Mouse (Mus musculus) erythroblast, embryonic 14.5 days (primary cell): ENCODE measurements around the gene Isl2. TPM values are rescaled to one million over a fixed set of nuclear protein-coding genes. Genes with fewer than 3 reads are reported as not detected.
A peak's percentile ranks its signal among the peaks of the same experiment; 100 is the strongest.

Experiments used
- H3K27me3 ChIP-seq: 2 replicates; pipeline ENCODE4 v1.6.1; 2012; ENCODE audit warnings: inconsistent platforms; ENCODE audit not compliant: control insufficient read depth
- H3K36me3 ChIP-seq: 2 replicates; pipeline ENCODE4 v1.6.1; 2012; ENCODE audit warnings: mild to moderate bottlenecking, inconsistent platforms; ENCODE audit not compliant: control insufficient read depth
- H3K4me1 ChIP-seq: 2 replicates; pipeline ENCODE4 v1.6.1; 2012; ENCODE audit warnings: inconsistent platforms; ENCODE audit not compliant: control insufficient read depth
- H3K4me3 ChIP-seq: replicated peaks from 2 replicates; pipeline ENCODE3; 2012; ENCODE audit warnings: moderate library complexity, mild to moderate bottlenecking, inconsistent platforms
- H3K9me3 ChIP-seq: 2 replicates; pipeline ENCODE4 v1.6.1; 2012; ENCODE audit warnings: low read length, inconsistent platforms, mixed read lengths; ENCODE audit not compliant: control insufficient read depth
- GATA1 ChIP-seq: IDR thresholded peaks from 2 replicates; pipeline ENCODE4 v1.6.1; 2012; ENCODE audit warnings: low read length, inconsistent platforms, mixed read lengths
- TAL1 ChIP-seq: IDR thresholded peaks from 3 replicates; pipeline ENCODE4 v1.6.1; 2012; ENCODE audit warnings: low read length, inconsistent platforms, mixed read lengths
- polyA plus RNA-seq: library from polyadenylated mRNA; stranded (reverse); fragments of >175 nt; gene quantifications from 2 replicates; pipeline ENCODE4 v1.2.3, GENCODE M21; 2012

Isl2 gene
- polyA plus RNA-seq: not detected in 2 replicates

- TF ChIP-seq GATA1 (no peak), TAL1 (no peak)
- H3K36me3 ChIP-seq: no peaks in the 10 kb centered on the region
- H3K4me3 ChIP-seq: no peak within 1 kb of the TSS
- peaks cover 7% of the 10 kb centered on the region for H3K4me1 ChIP-seq
- H3K27me3 ChIP-seq: peaks cover 76% of the 10 kb centered on the region
- H3K9me3 ChIP-seq: peaks cover 15% of the 10 kb centered on the region; the same call in 1 of the 2 replicates
Observed at GRCm38 (mm10) chr9:55538377-55538776, at the start of gene Isl2. TSS of gene Isl2 (plus strand) at chr9:55538672.

- Histone ChIP-seq H3K36me3 (peaks cover 22% of the 10 kb centered on the region), H3K27me3 (no peaks in the 10 kb centered on the region), H3K4me1 (peaks cover 36% of the 10 kb centered on the region), H3K4me3 (no peak overlapping the region), H3K9me3 (no peaks in the 10 kb centered on the region)
- TF ChIP-seq GATA1: no peak
- no peak for TF ChIP-seq TAL1
Observed at GRCm38 (mm10) chr9:55507922-55508321, 30.6 kb upstream of the Isl2 start.

- Histone ChIP-seq H3K27me3 (peaks cover 2% of the 10 kb centered on the region), H3K9me3 (no peaks in the 10 kb centered on the region), H3K36me3 (peaks cover 20% of the 10 kb centered on the region), H3K4me1 (peaks cover 36% of the 10 kb centered on the region), H3K4me3 (no peak overlapping the region)
- TF ChIP-seq GATA1: no peak
- TF ChIP-seq TAL1: no peak
Observed at GRCm38 (mm10) chr9:55508701-55509100, 29.8 kb upstream of the Isl2 start.

GRCm38 (mm10) chr9:55509731-55510130, 28.7 kb upstream of the Isl2 start:
- H3K27me3 ChIP-seq: peaks cover 7% of the 10 kb centered on the region
- no peak for TF ChIP-seq GATA1
- TF ChIP-seq TAL1: no peak
- H3K9me3 ChIP-seq: no peaks in the 10 kb centered on the region
- H3K4me1 ChIP-seq: peaks cover 36% of the 10 kb centered on the region
- H3K36me3 ChIP-seq: peaks cover 18% of the 10 kb centered on the region
- H3K4me3 ChIP-seq: no peak overlapping the region

- Histone ChIP-seq H3K4me1 (peaks cover 36% of the 10 kb centered on the region), H3K9me3 (no peaks in the 10 kb centered on the region), H3K4me3 (peak overlapping the region; percentile 93), H3K27me3 (peaks cover 14% of the 10 kb centered on the region), H3K36me3 (peaks cover 12% of the 10 kb centered on the region)
- no peak for TF ChIP-seq GATA1
- no peak for TF ChIP-seq TAL1
Observed at GRCm38 (mm10) chr9:55510651-55511235, 27.7 kb upstream of the Isl2 start.

GRCm38 (mm10) chr9:55511521-55511993, 26.9 kb upstream of the Isl2 start:
- Histone ChIP-seq H3K9me3 (no peaks in the 10 kb centered on the region), H3K36me3 (peaks cover 11% of the 10 kb centered on the region), H3K27me3 (peaks cover 14% of the 10 kb centered on the region), H3K4me1 (peaks cover 36% of the 10 kb centered on the region), H3K4me3 (peak overlapping the region; percentile 93)
- TF ChIP-seq GATA1 (no peak), TAL1 (no peak)

- Histone ChIP-seq H3K4me3 (peak within 1 kb of the TSS; percentile 93), H3K36me3 (peaks cover 11% of the 10 kb centered on the region), H3K4me1 (peaks cover 36% of the 10 kb centered on the region), H3K27me3 (peaks cover 17% of the 10 kb centered on the region), H3K9me3 (no peaks in the 10 kb centered on the region)
- TF ChIP-seq TAL1: no peak
- no peak for TF ChIP-seq GATA1
Observed at GRCm38 (mm10) chr9:55512027-55512543, 26.4 kb upstream of the Isl2 start, which contains the start of gene Etfa. TSS of gene Etfa (minus strand) at chr9:55512243.

- Histone ChIP-seq H3K4me1 (no peaks in the 10 kb centered on the region), H3K9me3 (no peaks in the 10 kb centered on the region), H3K4me3 (no peak overlapping the region), H3K36me3 (no peaks in the 10 kb centered on the region), H3K27me3 (peaks cover 2% of the 10 kb centered on the region; the same call in 1 of the 2 replicates)
- TF ChIP-seq TAL1 (no peak), GATA1 (no peak)
Observed at GRCm38 (mm10) chr9:55525716-55526115, 12.8 kb upstream of the Isl2 start.

- Histone ChIP-seq H3K4me1 (peaks cover 1% of the 10 kb centered on the region), H3K4me3 (no peak overlapping the region), H3K9me3 (peaks cover 5% of the 10 kb centered on the region; the same call in 1 of the 2 replicates), H3K27me3 (peaks cover 57% of the 10 kb centered on the region), H3K36me3 (no peaks in the 10 kb centered on the region)
- no peak for TF ChIP-seq GATA1
- TF ChIP-seq TAL1: no peak
Observed at GRCm38 (mm10) chr9:55535907-55536306, 2.6 kb upstream of the Isl2 start.
